Mouse (Mus musculus) kidney, embryonic 14.5 days (tissue): Measurements from ENCODE around the gene Tmem132c. TPM values are rescaled to one million over a fixed set of nuclear protein-coding genes. Genes with fewer than 3 reads are reported as not detected.
A peak's percentile ranks its signal among the peaks of the same experiment; 100 is the strongest.

Experiments
- ATAC-seq: fragments of 200-750 bp; cut with Nextera tagmentation; 2 replicates; pipeline ENCODE4 v1.8.0; 2017; ENCODE audit warnings: moderate number of reproducible peaks, mild to moderate bottlenecking, moderate TSS enrichment, moderate library complexity; ENCODE audit not compliant: low FRiP score, low TSS enrichment
- H3K27ac ChIP-seq: fragments of 300-500 bp; sonication (generic); 2 replicates; pipeline ENCODE4 v1.5.1; 2014; ENCODE audit warnings: low read depth, mild to moderate bottlenecking, low read length, moderate library complexity, mixed read lengths
- H3K27me3 ChIP-seq: fragments of 300-500 bp; sonication (generic); 2 replicates; pipeline ENCODE4 v1.6.1; 2014; ENCODE audit warnings: mild to moderate bottlenecking, low read length; ENCODE audit not compliant: control insufficient read depth, insufficient read depth
- H3K36me3 ChIP-seq: fragments of 300-500 bp; sonication (generic); 2 replicates; pipeline ENCODE4 v1.6.1; 2014; ENCODE audit warnings: low read length, mixed read lengths; ENCODE audit not compliant: control insufficient read depth, insufficient read depth
- H3K4me1 ChIP-seq: fragments of 300-500 bp; sonication (generic); 2 replicates; pipeline ENCODE4 v1.6.1; 2014; ENCODE audit warnings: low read length, mixed read lengths; ENCODE audit not compliant: control insufficient read depth, insufficient read depth
- H3K4me2 ChIP-seq: fragments of 300-500 bp; sonication (generic); replicated peaks from 2 replicates; pipeline ENCODE4 v1.6.1; 2014; ENCODE audit warnings: low read depth, mild to moderate bottlenecking, low read length
- H3K4me3 ChIP-seq: fragments of 300-500 bp; sonication (generic); 2 replicates; pipeline ENCODE4 v1.5.1; 2014; ENCODE audit warnings: mild to moderate bottlenecking, low read length
- H3K9ac ChIP-seq: fragments of 300-500 bp; sonication (generic); 2 replicates; pipeline ENCODE4 v1.6.1; 2014; ENCODE audit warnings: low read depth, mild to moderate bottlenecking, low read length, moderate library complexity
- H3K9me3 ChIP-seq: fragments of 300-500 bp; sonication (generic); 2 replicates; pipeline ENCODE4 v1.6.1; 2016; ENCODE audit warnings: low read length; ENCODE audit not compliant: control insufficient read depth
- WGBS: fragments of 180-500 bp; shearing (Covaris S2); extraction: QIAGEN DNeasy Blood & Tissue Kit; methylation state at CpG from one replicate; pipeline ENCODE4 v1.1.7; 2014; 5-methylcytosine and 5-hydroxymethylcytosine counted together
- polyA plus RNA-seq: library from polyadenylated mRNA; unstranded; fragments of >200 nt; fragmentation: Nextera tagmentation; extraction: Ambion mirVana; gene quantifications from 2 replicates; pipeline ENCODE4 v1.2.1, GENCODE M21; 2014

Gene Tmem132c
- polyA plus RNA-seq, 1 experiment from 2014 or later: 0.77 TPM

- Histone ChIP-seq H3K4me2 (no peak overlapping the region), H3K36me3 (no peaks in the 10 kb centered on the region), H3K4me1 (no peaks in the 10 kb centered on the region), H3K27ac (no peak overlapping the region), H3K9me3 (no peaks in the 10 kb centered on the region), H3K9ac (no peak overlapping the region), H3K4me3 (no peak overlapping the region), H3K27me3 (no peaks in the 10 kb centered on the region)
- ATAC-seq: no peak
- WGBS: 12% methylated on average over 9 of the region's 9 CpGs
Observed at GRCm38 (mm10) chr5:127477790-127478189, 236.2 kb downstream of the Tmem132c start.

GRCm38 (mm10) chr5:127478322-127478721 lies 236.7 kb downstream of the Tmem132c start:
- Histone ChIP-seq H3K4me3 (no peak overlapping the region), H3K9ac (no peak overlapping the region), H3K36me3 (no peaks in the 10 kb centered on the region), H3K27me3 (no peaks in the 10 kb centered on the region), H3K4me1 (no peaks in the 10 kb centered on the region), H3K27ac (no peak overlapping the region), H3K4me2 (no peak overlapping the region), H3K9me3 (no peaks in the 10 kb centered on the region)
- no peak for ATAC-seq
- 8% methylated on average over 11 of the region's 11 CpGs for WGBS

GRCm38 (mm10) chr5:127480931-127481330 lies 239.3 kb downstream of the Tmem132c start:
- Histone ChIP-seq H3K4me2 (no peak overlapping the region), H3K4me1 (no peaks in the 10 kb centered on the region), H3K36me3 (no peaks in the 10 kb centered on the region), H3K27me3 (no peaks in the 10 kb centered on the region), H3K9ac (no peak overlapping the region), H3K27ac (no peak overlapping the region), H3K9me3 (no peaks in the 10 kb centered on the region), H3K4me3 (no peak overlapping the region)
- no peak for ATAC-seq
- 62% methylated on average over 9 of the region's 9 CpGs for WGBS

- Histone ChIP-seq H3K27me3 (no peaks in the 10 kb centered on the region), H3K36me3 (no peaks in the 10 kb centered on the region), H3K9me3 (no peaks in the 10 kb centered on the region), H3K4me1 (no peaks in the 10 kb centered on the region), H3K27ac (no peak overlapping the region), H3K4me2 (no peak overlapping the region), H3K9ac (no peak overlapping the region), H3K4me3 (no peak overlapping the region)
- ATAC-seq: no peak
- 34% methylated on average over 5 of the region's 5 CpGs for WGBS
Observed at GRCm38 (mm10) chr5:127481416-127481815, 239.8 kb downstream of the Tmem132c start.

- Histone ChIP-seq H3K9me3 (no peaks in the 10 kb centered on the region; the same call in 1 of the 2 replicates), H3K27me3 (no peaks in the 10 kb centered on the region), H3K9ac (no peak overlapping the region), H3K4me1 (no peaks in the 10 kb centered on the region), H3K4me2 (no peak overlapping the region), H3K4me3 (no peak overlapping the region), H3K36me3 (no peaks in the 10 kb centered on the region), H3K27ac (no peak overlapping the region)
- WGBS: 74% methylated on average over 3 of the region's 3 CpGs
- no peak for ATAC-seq
Observed at GRCm38 (mm10) chr5:127482342-127482741, 240.7 kb downstream of the Tmem132c start.

GRCm38 (mm10) chr5:127483955-127484659 lies 242.5 kb downstream of the Tmem132c start:
- no peak for ATAC-seq

GRCm38 (mm10) chr5:127484813-127485486 lies 243.3 kb downstream of the Tmem132c start:
- no peaks in the 10 kb centered on the region; the same call in 1 of the 2 replicates for H3K9me3 ChIP-seq
- H3K4me2 ChIP-seq: peak overlapping the region; percentile 15
- H3K27ac ChIP-seq: no peak overlapping the region
- ATAC-seq: no peak
- WGBS: 12% methylated on average over 13 of the region's 13 CpGs
- H3K36me3 ChIP-seq: no peaks in the 10 kb centered on the region
- no peaks in the 10 kb centered on the region for H3K27me3 ChIP-seq
- no peak overlapping the region for H3K4me3 ChIP-seq
- no peaks in the 10 kb centered on the region for H3K4me1 ChIP-seq
- no peak overlapping the region for H3K9ac ChIP-seq

More at GRCm38 (mm10) chr5:127483955-127484659, 242.5 kb downstream of the Tmem132c start:
- WGBS: 17% methylated on average over 8 of the region's 8 CpGs
- no peak overlapping the region for H3K4me3 ChIP-seq
- H3K4me1 ChIP-seq: no peaks in the 10 kb centered on the region
- H3K4me2 ChIP-seq: peak overlapping the region; percentile 15; the same call in 1 of the 2 replicates
- H3K27ac ChIP-seq: no peak overlapping the region
- no peaks in the 10 kb centered on the region; the same call in 1 of the 2 replicates for H3K9me3 ChIP-seq
- no peak overlapping the region for H3K9ac ChIP-seq
- no peaks in the 10 kb centered on the region for H3K27me3 ChIP-seq
- no peaks in the 10 kb centered on the region for H3K36me3 ChIP-seq

GRCm38 (mm10) chr5:127487190-127487589 lies 245.6 kb downstream of the Tmem132c start:
- Histone ChIP-seq H3K36me3 (no peaks in the 10 kb centered on the region), H3K9me3 (no peaks in the 10 kb centered on the region; the same call in 1 of the 2 replicates), H3K4me3 (no peak overlapping the region), H3K9ac (no peak overlapping the region), H3K27ac (no peak overlapping the region), H3K27me3 (no peaks in the 10 kb centered on the region), H3K4me1 (no peaks in the 10 kb centered on the region), H3K4me2 (no peak overlapping the region)
- WGBS: 87% methylated on average over 6 of the region's 6 CpGs
- ATAC-seq: no peak

GRCm38 (mm10) chr5:127488666-127489065 lies 247.1 kb downstream of the Tmem132c start:
- WGBS: 75% methylated on average over 13 of the region's 13 CpGs
- no peak for ATAC-seq
- Histone ChIP-seq H3K27ac (no peak overlapping the region), H3K4me3 (no peak overlapping the region), H3K4me2 (no peak overlapping the region), H3K27me3 (no peaks in the 10 kb centered on the region), H3K9ac (no peak overlapping the region), H3K9me3 (no peaks in the 10 kb centered on the region; the same call in 1 of the 2 replicates), H3K4me1 (no peaks in the 10 kb centered on the region), H3K36me3 (no peaks in the 10 kb centered on the region)
